Mouse (Mus musculus) kidney, adult 10 weeks (tissue): ENCODE data around the gene Ccdc159. TPM values are rescaled to one million over a fixed set of nuclear protein-coding genes. Genes with fewer than 3 reads are reported as not detected.

Experiments
- polyA plus RNA-seq: library from polyadenylated mRNA; stranded (reverse); fragments of 350-450 nt; fragmentation: Illumina TruSeq; extraction: RNeasy Lipid Tissue Mini Kit (QIAGEN cat#74804); gene quantifications from one replicate; pipeline ENCODE4 v1.2.3, GENCODE M21; 2014; ENCODE audit warnings: low read depth, low replicate concordance

Ccdc159 gene
- not detected for polyA plus RNA-seq

GRCm38 (mm10) chr9:21927208-21927753, at the start of gene Ccdc159, which contains the start of gene Tmem205:
Ccdc159 (plus strand) TSS chr9:21927471.
Tmem205 (minus strand) TSS chr9:21927556.

DNA sequence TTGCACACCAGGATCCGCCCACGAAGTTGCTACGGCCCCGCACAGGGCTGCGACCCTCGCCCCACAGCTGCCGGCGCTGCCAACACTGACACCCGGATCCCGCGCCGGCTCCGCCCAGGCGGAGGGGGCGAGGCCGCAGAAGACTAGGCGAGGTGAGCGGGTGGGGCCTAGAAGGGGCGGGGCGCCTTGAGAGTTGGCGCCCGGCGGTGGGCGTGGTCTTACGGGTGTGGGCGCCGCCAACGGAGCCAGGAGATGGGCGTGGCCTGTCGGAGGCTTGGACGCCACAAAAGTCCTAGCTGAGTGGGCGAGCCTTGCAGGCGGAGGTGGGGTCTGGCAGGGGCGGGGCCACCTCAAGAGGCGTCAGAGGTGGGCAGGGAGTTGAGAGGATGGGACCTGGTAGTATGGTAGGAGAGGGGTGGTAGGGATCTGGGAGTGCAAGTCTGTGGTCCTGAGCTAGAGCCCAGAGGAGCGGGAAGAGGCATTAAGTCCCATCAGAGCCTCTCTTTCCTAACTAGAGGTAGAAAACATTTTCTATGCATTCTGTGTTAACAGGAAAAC, 9.2 kb upstream of the Ccdc159 start, which contains the start of gene Rab3d:
Rab3d (minus strand) TSS at position 158 of the 558 bp plus-strand sequence.

GRCm38 (mm10) chr9:21936692-21937570, 9.7 kb downstream of the Ccdc159 start, which contains the start of gene Plppr2:
Plppr2 (plus strand) TSS chr9:21937033.

DNA sequence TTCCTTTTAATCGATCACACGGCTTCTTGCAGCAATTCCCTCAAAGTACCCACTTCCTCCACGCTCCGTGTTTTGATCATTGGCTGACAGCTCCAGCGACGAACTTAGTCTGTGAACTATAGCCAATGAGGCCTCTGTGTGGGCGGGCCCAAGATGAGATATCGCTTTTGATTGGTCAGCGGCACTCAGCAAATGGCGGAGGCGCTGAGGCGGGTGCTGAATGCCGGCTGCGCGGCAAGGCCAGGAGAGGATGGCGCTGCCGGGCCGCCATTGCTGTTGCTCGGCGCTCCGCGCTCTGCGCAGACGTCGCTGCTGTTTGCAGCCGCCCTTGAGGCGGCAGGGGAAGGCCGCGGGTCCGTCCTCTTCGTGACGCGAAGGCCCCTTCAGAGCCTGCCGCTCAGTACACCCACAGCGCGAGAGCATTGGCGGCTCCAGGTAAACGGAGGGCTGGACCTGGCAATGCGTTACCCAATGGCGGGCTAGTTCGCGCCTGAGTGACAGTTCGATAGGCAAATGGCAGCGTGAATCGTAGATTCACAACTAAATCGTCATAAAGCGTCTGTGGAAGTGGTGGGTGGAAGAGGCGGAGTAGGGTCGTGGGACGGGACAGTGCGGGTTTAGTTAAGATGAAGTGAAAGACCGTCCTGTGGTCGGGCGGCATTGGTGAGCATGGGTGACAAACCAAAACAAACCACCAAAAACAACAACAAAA, 28.5 kb downstream of the Ccdc159 start, which contains the start of gene Swsap1:
Swsap1 (plus strand) TSS at position 186 of the 712 bp plus-strand sequence.

GRCm38 (mm10) chr9:21963417-21963816, 36.1 kb downstream of the Ccdc159 start, which contains the start of gene Epor:
Epor (minus strand) TSS chr9:21963506.

Other genes with a start within 250 kb of the Ccdc159 start
- 6.7 TPM for gene Ldlr, start 204.0 kb upstream of the Ccdc159 start, polyA plus RNA-seq
- 1.2 TPM for gene Spc24, start 167.2 kb upstream of the Ccdc159 start, polyA plus RNA-seq
- gene Kank2, start 128.7 kb upstream of the Ccdc159 start, polyA plus RNA-seq: 4.7 TPM
- gene Angptl8, start 92.0 kb upstream of the Ccdc159 start, polyA plus RNA-seq: not detected
- gene Dock6, start 74.8 kb upstream of the Ccdc159 start, polyA plus RNA-seq: 3.0 TPM
- 1.9 TPM for gene Rab3d, start 9.3 kb upstream of the Ccdc159 start, polyA plus RNA-seq
- 0.97 TPM for gene Tmem205, start 85 bp downstream of the Ccdc159 start, polyA plus RNA-seq
- gene Plppr2, start 9.6 kb downstream of the Ccdc159 start, polyA plus RNA-seq: not detected
- gene Swsap1, start 28.3 kb downstream of the Ccdc159 start, polyA plus RNA-seq: 6.1 TPM
- not detected for gene Epor, start 36.0 kb downstream of the Ccdc159 start, polyA plus RNA-seq
- gene Rgl3, start 62.0 kb downstream of the Ccdc159 start, polyA plus RNA-seq: 2.5 TPM
- not detected for gene Ccdc151, start 75.2 kb downstream of the Ccdc159 start, polyA plus RNA-seq
- 7.0 TPM for gene Prkcsh, start 75.3 kb downstream of the Ccdc159 start, polyA plus RNA-seq
- 0.16 TPM for gene Elavl3, start 124.6 kb downstream of the Ccdc159 start, polyA plus RNA-seq
- gene Gm49318, start 143.8 kb downstream of the Ccdc159 start, polyA plus RNA-seq: not detected
- 0.16 TPM for gene Zfp653, start 143.9 kb downstream of the Ccdc159 start, polyA plus RNA-seq
- 8.3 TPM for gene Ecsit, start 158.0 kb downstream of the Ccdc159 start, polyA plus RNA-seq
- gene Cnn1, start 171.7 kb downstream of the Ccdc159 start, polyA plus RNA-seq: 5.1 TPM
- gene Elof1, start 189.7 kb downstream of the Ccdc159 start, polyA plus RNA-seq: 7.7 TPM
- 3.6 TPM for gene Acp5, start 208.2 kb downstream of the Ccdc159 start, polyA plus RNA-seq
- gene Pigyl, start 229.4 kb downstream of the Ccdc159 start, polyA plus RNA-seq: 4.6 TPM